Mouse (Mus musculus) ES-E14 (cell line): Measurements from ENCODE around the gene Noxo1. TPM values are rescaled to one million over a fixed set of nuclear protein-coding genes. Genes with fewer than 3 reads are reported as not detected.

ENCODE experiments used
- DNase-seq: peaks from one replicate; pipeline ENCODE4 v3.0.0-alpha.2; 2013; ENCODE audit warnings: low read depth, low spot score
- H3K27ac ChIP-seq: 2 replicates; pipeline ENCODE4 v1.5.1; 2012; ENCODE audit warnings: low read depth, mild to moderate bottlenecking, low read length, moderate library complexity, mixed read lengths; ENCODE audit not compliant: poor library complexity, insufficient read depth, severe bottlenecking
- H3K36me3 ChIP-seq: 2 replicates; pipeline ENCODE4 v1.6.1; 2012; ENCODE audit warnings: mild to moderate bottlenecking, low read length, moderate library complexity, mixed read lengths; ENCODE audit not compliant: control insufficient read depth, poor library complexity, insufficient read depth, severe bottlenecking
- H3K4me1 ChIP-seq, 2 experiments: fragments of 150-350 bp in 1 of 2; sonication (generic) in 1 of 2; 2 replicates each; pipeline ENCODE4 v1.6.1; 2012; ENCODE audit warnings: low read length in 2 of 2, mild to moderate bottlenecking in 1 of 2, mixed read lengths in 1 of 2; ENCODE audit not compliant: control insufficient read depth in 2 of 2, insufficient read depth in 2 of 2, poor library complexity in 1 of 2
- H3K4me3 ChIP-seq, 2 experiments: fragments of 150-350 bp in 1 of 2; sonication (generic) in 1 of 2; 2 replicates each; pipeline ENCODE4 v1.5.1; 2012; ENCODE audit warnings: low read length in 2 of 2, low read depth in 1 of 2, mild to moderate bottlenecking in 1 of 2, mixed read lengths in 1 of 2; ENCODE audit not compliant: insufficient read depth in 1 of 2, poor library complexity in 1 of 2, severe bottlenecking in 1 of 2
- H3K9ac ChIP-seq: 2 replicates; pipeline ENCODE4 v1.6.1; 2012; ENCODE audit warnings: low read depth, mild to moderate bottlenecking, low read length, mixed read lengths; ENCODE audit not compliant: poor library complexity, insufficient read depth, severe bottlenecking
- H3K9me3 ChIP-seq: fragments of 150-350 bp; sonication (generic); 2 replicates; pipeline ENCODE4 v1.6.1; 2012; ENCODE audit warnings: low read depth, mild to moderate bottlenecking, low read length; ENCODE audit not compliant: control insufficient read depth, insufficient read depth
- CHD2 ChIP-seq: IDR thresholded peaks from 2 replicates; pipeline ENCODE4 v1.6.1; 2014; ENCODE audit warnings: mild to moderate bottlenecking, low read depth, low read length, inconsistent platforms
- HCFC1 ChIP-seq: IDR thresholded peaks from 2 replicates; pipeline ENCODE4 v1.6.1; 2012; ENCODE audit warnings: low read length, inconsistent platforms, borderline replicate concordance; ENCODE audit not compliant: insufficient read depth
- MAFK ChIP-seq: IDR thresholded peaks from 2 replicates; pipeline ENCODE4 v1.6.1; 2014; ENCODE audit warnings: mild to moderate bottlenecking, low read depth, low read length, inconsistent platforms; ENCODE audit not compliant: insufficient read depth
- ZC3H11A ChIP-seq: IDR thresholded peaks from 2 replicates; pipeline ENCODE4 v1.6.1; 2012; ENCODE audit warnings: low read depth, mild to moderate bottlenecking, inconsistent platforms, low read length, borderline replicate concordance
- ZNF384 ChIP-seq: IDR thresholded peaks from 2 replicates; pipeline ENCODE4 v1.6.1; 2012; ENCODE audit warnings: low read depth, low read length, inconsistent platforms
- in situ Hi-C, 2 experiments: fragments of 600-800 bp; cut with MboI; formaldehyde crosslinking; loops; one replicate each; pipeline ENCODE4 v1.15.1; 2025; ENCODE audit warnings: low sequenced_read_pairs in 2 of 2, inconsistent platforms in 1 of 2; ENCODE audit not compliant: unreplicated experiment in 2 of 2
- total RNA-seq: library from RNA; depleted of rRNA; stranded (reverse); fragments of 300-350 nt; gene quantifications from 2 replicates; pipeline ENCODE4 v1.2.3, GENCODE M21; 2012; rRNA removed

Noxo1 gene
- 2.9 and 7.5 TPM in 2 replicates for total RNA-seq

DNA sequence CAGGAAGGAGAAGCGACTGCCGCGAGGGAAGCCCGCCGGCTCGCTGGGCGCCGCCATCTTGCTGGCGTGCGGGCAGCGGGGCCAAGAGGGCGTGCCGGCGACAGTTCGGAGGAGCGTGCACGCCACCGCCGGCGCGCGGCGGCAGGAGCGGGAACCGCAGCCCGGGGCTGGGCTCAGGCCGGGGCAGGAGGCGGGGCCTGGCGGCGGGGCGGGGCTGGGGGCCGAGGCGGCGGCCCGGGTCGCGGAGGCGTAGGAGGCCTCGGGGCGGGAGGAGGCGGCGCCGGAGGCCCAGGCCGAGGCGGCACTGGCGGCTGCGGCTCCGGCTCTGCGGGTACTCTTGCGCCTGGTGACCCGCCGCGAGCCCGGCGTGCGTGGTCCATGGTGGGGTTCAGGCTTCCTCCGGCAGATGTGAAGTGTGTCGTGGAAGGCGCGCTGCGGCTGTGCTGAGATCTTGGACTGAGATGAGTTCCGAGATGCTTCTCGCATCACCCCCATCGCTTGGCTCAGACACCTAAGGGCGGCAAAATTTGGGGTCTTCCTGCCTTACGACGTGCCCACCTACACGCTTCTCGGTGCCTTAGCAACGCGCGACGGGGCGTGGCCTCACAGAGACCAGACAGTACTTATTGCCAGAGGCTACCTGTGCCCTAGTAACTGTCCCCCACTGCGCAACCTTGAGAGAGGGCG is at the start of gene Noxo1, which contains the start of gene Gfer:
Gene Noxo1, plus strand, starts transcription at position 224 of the 687 bp plus-strand sequence.
Gene Gfer, minus strand, starts transcription at position 146 of the 687 bp plus-strand sequence.
- H3K9ac ChIP-seq = peak within 1 kb of the TSS; percentile 89
- TF ChIP-seq CHD2 (no peak), ZNF384 (no peak), HCFC1 (no peak), MAFK (no peak), ZC3H11A (no peak)

DNA sequence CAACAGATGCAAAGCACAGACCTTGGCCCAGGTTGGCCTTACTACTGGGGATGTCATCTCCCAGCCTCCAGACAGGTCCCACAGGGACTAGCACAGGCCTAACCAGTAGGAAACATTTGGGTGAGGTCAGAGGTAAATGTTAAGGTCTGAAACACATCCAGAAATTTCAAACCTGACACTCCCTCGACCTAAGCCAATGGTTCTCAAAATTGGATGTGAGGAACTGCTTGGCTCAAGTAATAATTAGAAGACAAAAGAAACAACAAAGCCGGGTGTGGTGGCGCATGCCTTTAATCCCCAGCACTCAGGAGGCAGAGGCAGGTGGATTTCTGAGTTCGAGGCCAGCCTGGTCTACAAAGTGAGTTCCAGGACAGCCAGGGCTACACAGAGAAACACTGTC is 49.7 kb upstream of the Noxo1 start:
- Histone ChIP-seq H3K4me3 (no peak overlapping the region), H3K4me1 (peaks cover 10 to 31% of the 10 kb centered on the region in 2 experiments; a peak in 3 of 4 replicates), H3K9me3 (no peaks in the 10 kb centered on the region), H3K9ac (no peak overlapping the region), H3K27ac (no peak overlapping the region), H3K36me3 (peaks cover 4% of the 10 kb centered on the region; the same call in 1 of the 2 replicates)
- in situ Hi-C loops = no loop called here
- DNase-seq = no peak
- TF ChIP-seq CHD2 (no peak), MAFK (no peak), ZNF384 (no peak), HCFC1 (no peak)

More for the DNA sequence above, at the start of gene Noxo1, which contains the start of gene Gfer:
- Histone ChIP-seq H3K9me3 (no peaks in the 10 kb centered on the region), H3K27ac (peak within 1 kb of the TSS; percentile 89), H3K4me1 (peaks cover 11 to 13% of the 10 kb centered on the region in 2 experiments), H3K4me3 (peak within 1 kb of the TSS; percentile 80 to 94), H3K36me3 (peaks cover 30% of the 10 kb centered on the region)
- DNase-seq = peak; percentile 63
- in situ Hi-C loops = no loop called here

DNA sequence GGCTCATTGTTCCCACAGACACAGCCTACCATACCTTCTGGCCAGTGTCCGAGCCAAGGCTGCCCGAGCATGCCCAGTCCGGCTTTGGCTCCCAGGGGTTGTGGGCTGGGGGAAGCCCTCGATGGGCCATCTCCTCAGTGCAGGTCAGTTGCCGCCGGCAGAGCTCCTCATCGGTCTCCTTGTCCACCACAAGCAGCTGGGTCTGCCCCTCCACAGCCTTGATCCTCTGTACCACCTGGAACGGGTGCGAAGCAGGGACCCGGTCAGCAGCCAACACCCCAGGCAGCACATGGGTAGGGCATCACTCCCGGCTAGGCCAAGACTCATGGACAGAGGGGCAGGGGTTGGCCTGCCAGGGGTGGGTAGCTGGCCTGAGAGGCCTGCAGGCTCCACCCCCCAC is 48.5 kb upstream of the Noxo1 start:
- Histone ChIP-seq H3K36me3 (no peaks in the 10 kb centered on the region), H3K9me3 (no peaks in the 10 kb centered on the region), H3K4me1 (peaks cover 10 to 31% of the 10 kb centered on the region in 2 experiments; a peak in 3 of 4 replicates), H3K4me3 (no peak overlapping the region), H3K9ac (no peak overlapping the region), H3K27ac (no peak overlapping the region)
- in situ Hi-C loops = no loop called here
- TF ChIP-seq HCFC1 = no peak
- no peak for TF ChIP-seq CHD2
- no peak for TF ChIP-seq MAFK
- TF ChIP-seq ZNF384 = no peak
- TF ChIP-seq ZC3H11A = no peak
- DNase-seq = no peak

DNA sequence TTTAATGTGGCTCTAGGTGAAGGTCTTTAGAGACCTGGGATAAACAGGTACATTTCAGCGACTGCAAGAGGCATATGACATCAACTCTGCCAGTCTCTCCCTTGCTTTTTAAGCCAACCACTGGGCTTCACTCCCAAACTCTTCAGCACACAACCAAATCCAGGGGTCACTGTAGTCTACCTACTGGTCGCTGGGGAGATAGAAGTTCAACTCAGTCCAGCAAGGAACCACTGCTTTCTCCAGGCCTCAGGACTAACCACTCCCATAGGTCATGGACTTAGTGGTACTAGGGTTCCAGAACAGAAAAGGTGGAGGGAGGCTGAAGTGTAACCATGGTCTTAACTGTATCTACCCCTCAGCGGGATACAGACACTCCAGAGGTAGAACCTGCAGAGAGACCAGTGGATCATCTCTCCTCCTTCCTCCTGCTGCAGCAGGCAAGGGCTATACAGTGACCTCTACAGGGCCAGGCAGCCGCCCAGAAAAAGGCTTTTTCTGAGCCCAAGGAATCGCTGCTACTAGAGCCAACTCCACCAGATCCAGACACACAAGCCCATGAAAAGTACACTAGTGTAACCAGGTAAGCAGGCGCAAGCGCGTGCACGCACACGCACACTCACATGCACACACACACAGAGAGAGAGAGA is 47.2 kb upstream of the Noxo1 start:
- TF ChIP-seq MAFK = no peak
- no peak for TF ChIP-seq ZNF384
- TF ChIP-seq HCFC1 = no peak
- TF ChIP-seq ZC3H11A = no peak
- TF ChIP-seq CHD2 = no peak
- Histone ChIP-seq H3K4me1 (peaks cover 10 to 31% of the 10 kb centered on the region in 2 experiments; a peak in 3 of 4 replicates), H3K36me3 (no peaks in the 10 kb centered on the region), H3K9me3 (no peaks in the 10 kb centered on the region), H3K27ac (no peak overlapping the region), H3K4me3 (no peak overlapping the region), H3K9ac (no peak overlapping the region)
- no peak for DNase-seq
- in situ Hi-C loops = no loop called here
